Mouse (Mus musculus) erythroblast, adult 5-6 weeks (primary cell): ENCODE measurements around the gene Aspn. TPM values are rescaled to one million over a fixed set of nuclear protein-coding genes. Genes with fewer than 3 reads are reported as not detected.

Experiments
- ATAC-seq: replicated peaks from 2 replicates; pipeline ENCODE4 v1.8.0; 2016; ENCODE audit warnings: moderate number of reproducible peaks, mild to moderate bottlenecking, moderate TSS enrichment, inconsistent platforms; ENCODE audit not compliant: poor library complexity, low FRiP score, severe bottlenecking
- total RNA-seq, 2 experiments: library from RNA; stranded (forward) in 1 of 2; stranded (reverse) in 1 of 2; fragments of 150-400 nt in 1 of 2; fragments of 200-764, 138-1000 nt in 1 of 2; gene quantifications; 2 replicates each; pipeline versions ENCODE4 v1.2.3 to v1.2.4; 2015 to 2017; ENCODE audit warnings: low replicate concordance in 2 of 2

Gene Aspn
- not detected in 2 replicates for total RNA-seq (2015; ENCODE audit: low replicate concordance)
- total RNA-seq (2017; ENCODE audit: low replicate concordance), result not detected in 2 replicates

GRCm38 (mm10) chr13:49544279-49544678 is at the start of gene Aspn:
Gene Aspn (plus strand): TSS chr13:49544443.
- no peak for ATAC-seq

- ATAC-seq, result no peak
These were observed 39.7 kb upstream of the Aspn start, which contains the start of gene Ecm2 for GRCm38 (mm10) chr13:49504510-49504909. Gene Ecm2 (plus strand): TSS chr13:49504810.

- no peak for ATAC-seq
These were observed 38.5 kb upstream of the Aspn start for GRCm38 (mm10) chr13:49505776-49506175.

- ATAC-seq, result no peak
These were observed 37.1 kb upstream of the Aspn start for GRCm38 (mm10) chr13:49507176-49507575.

- ATAC-seq, result no peak
These were observed 25.5 kb upstream of the Aspn start for GRCm38 (mm10) chr13:49518761-49519160.

- ATAC-seq, result no peak
These were observed 18.0 kb upstream of the Aspn start for GRCm38 (mm10) chr13:49526235-49526634.

- ATAC-seq, result no peak
These were observed 13.6 kb upstream of the Aspn start for GRCm38 (mm10) chr13:49530636-49531035.

GRCm38 (mm10) chr13:49536946-49537345 is 7.3 kb upstream of the Aspn start:
- ATAC-seq, result no peak

GRCm38 (mm10) chr13:49538693-49539092 is 5.5 kb upstream of the Aspn start:
- no peak for ATAC-seq

- ATAC-seq, result no peak
These were observed 1.4 kb downstream of the Aspn start for GRCm38 (mm10) chr13:49545646-49546045.

GRCm38 (mm10) chr13:49546517-49546916 is 2.3 kb downstream of the Aspn start:
- no peak for ATAC-seq

GRCm38 (mm10) chr13:49547563-49548150 is 3.4 kb downstream of the Aspn start:
- ATAC-seq, result no peak

GRCm38 (mm10) chr13:49549616-49550015 is 5.4 kb downstream of the Aspn start:
- no peak for ATAC-seq

- no peak for ATAC-seq
These were observed 10.3 kb downstream of the Aspn start for GRCm38 (mm10) chr13:49554519-49554918.

- ATAC-seq, result no peak
These were observed 12.0 kb downstream of the Aspn start for GRCm38 (mm10) chr13:49556203-49556602.

- ATAC-seq, result no peak
These were observed 12.7 kb downstream of the Aspn start for GRCm38 (mm10) chr13:49556924-49557323.

GRCm38 (mm10) chr13:49559185-49559584 is 14.9 kb downstream of the Aspn start:
- no peak for ATAC-seq

- ATAC-seq, result no peak
These were observed 16.6 kb downstream of the Aspn start for GRCm38 (mm10) chr13:49560886-49561285.

- ATAC-seq, result no peak
These were observed 20.1 kb downstream of the Aspn start for GRCm38 (mm10) chr13:49564347-49564746.

GRCm38 (mm10) chr13:49570371-49570770 is 26.1 kb downstream of the Aspn start:
- no peak for ATAC-seq

GRCm38 (mm10) chr13:49571418-49571817 is 27.2 kb downstream of the Aspn start:
- ATAC-seq, result peak; percentile 46
